Mouse (Mus musculus) heart, adult 9 months (tissue): ENCODE measurements around the gene Lamp1.
A peak's percentile ranks its signal among the peaks of the same experiment; 100 is the strongest.

Experiments
- DNase-seq, 2 experiments: peaks; one replicate each; pipeline ENCODE4 v3.0.0; 2022; ENCODE audit warnings: low spot score in 2 of 2

Gene Lamp1

DNA sequence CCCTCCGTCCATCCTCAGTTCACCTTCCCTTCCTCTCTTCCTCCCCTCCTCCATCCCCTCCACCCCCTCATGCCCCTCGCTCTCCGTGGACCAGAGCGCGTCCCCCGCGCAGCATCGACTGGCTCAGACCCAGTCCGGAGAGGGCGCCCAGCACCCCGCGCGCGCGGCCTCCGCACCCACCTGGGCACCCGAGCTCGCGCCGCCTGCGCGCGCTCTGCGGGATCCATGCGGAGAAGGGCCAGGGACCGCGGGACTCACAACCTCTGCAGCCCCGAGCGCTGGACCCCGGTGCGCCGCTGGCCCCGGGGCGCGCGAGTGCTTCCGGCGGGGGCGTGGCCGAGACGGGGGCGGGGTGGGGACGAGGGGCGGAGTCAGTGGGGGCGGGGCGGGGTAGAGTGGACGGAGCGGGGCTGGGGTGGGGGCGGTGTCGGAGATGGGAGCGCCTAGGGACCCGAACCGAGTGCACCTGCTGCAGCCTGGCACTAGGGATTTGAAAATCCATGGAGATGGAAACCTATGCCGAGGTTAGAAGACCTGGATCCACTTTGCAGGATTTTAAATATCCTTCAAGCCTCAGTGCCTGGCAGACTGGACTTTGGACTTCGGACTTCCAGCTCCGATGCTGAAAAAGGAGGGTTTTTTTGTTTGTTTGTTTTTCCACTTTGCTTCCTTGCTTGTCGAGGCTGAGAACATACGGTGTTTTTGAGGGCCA, 41.5 kb downstream of the Lamp1 start, which contains the start of gene Grtp1:
Gene Grtp1 (minus strand): TSS at position 320 of the 712 bp plus-strand sequence.
- DNase-seq = no peak

DNA sequence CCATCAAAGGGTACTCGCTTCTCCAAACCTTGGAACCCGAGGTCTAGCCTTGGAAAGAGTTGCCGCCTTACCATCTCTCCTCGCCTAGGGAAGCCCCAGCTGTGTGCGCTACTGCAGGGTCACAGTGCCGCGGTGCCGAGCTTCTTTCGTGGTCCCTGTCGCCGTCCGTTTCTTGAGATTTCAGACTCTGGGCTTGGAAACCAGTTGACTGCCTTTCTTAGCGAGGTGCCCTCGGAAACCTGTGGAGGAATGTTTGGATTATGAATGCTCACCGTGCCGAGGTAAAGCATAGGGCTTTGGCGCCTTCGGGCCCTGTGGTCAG, 42.0 kb downstream of the Lamp1 start:
- DNase-seq = no peak

DNA sequence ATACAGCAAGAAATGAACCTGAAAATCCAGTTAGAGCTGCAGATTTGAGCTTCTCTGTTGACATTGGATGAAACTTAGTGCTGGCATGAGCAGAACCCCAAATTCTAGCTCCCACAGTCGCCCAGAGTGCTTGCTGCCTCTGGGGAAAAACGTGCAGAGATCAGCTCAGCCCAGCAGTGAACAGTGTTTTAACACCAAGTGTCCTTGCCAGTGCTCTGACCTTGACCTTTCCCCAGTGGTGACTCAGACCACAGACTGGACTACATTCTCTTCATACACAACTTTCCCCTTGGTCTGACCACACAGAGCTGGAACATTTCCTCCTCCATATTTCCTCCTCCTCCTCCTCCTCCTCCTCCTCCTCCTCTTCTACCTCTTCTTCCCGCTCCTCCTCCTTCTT, 43.1 kb downstream of the Lamp1 start:
- DNase-seq = no peak

DNA sequence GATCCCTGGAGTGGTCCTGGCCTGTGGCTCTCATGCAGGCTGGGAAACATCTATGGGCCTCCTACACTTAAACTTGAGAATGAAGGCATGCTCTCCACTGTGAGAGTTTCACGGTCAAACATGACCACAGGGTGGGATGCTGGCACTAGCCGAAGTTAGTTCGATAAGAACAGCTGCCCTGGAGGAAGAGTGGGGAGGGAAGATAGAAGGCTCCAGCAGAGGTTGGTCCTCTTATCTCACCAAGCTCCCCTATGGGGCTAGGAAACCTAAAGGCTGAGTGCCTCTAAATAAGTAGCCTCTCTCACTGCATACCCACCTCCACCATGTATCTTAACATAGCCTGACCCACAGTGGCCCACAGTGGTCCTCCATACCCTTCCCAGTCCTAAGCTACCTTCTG, 43.8 kb downstream of the Lamp1 start:
- DNase-seq = no peak

DNA sequence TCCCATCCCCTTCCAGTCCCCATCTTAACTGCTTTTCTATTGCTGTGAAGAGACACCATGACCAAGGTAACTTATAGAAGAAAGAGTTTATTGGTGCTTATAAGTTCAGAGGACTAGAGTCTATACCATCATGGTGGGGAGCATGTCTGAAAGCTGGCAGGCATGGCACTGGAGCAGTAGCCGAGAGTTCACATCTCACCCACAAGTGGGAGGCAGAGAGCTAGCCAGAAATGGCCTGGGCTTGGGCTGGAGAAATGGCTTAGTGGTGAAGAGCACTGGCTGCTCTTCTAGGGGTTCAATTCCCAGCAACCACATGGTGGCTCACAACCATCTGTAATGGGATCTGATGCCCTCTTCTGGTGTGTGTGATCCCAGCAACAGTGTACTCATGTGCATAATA, 44.5 kb downstream of the Lamp1 start:
- DNase-seq = no peak

- no peak for DNase-seq
Observed at GRCm38 (mm10) chr8:13204371-13205140, 45.6 kb downstream of the Lamp1 start.

GRCm38 (mm10) chr8:13205311-13205710, 46.4 kb downstream of the Lamp1 start:
- no peak for DNase-seq

DNA sequence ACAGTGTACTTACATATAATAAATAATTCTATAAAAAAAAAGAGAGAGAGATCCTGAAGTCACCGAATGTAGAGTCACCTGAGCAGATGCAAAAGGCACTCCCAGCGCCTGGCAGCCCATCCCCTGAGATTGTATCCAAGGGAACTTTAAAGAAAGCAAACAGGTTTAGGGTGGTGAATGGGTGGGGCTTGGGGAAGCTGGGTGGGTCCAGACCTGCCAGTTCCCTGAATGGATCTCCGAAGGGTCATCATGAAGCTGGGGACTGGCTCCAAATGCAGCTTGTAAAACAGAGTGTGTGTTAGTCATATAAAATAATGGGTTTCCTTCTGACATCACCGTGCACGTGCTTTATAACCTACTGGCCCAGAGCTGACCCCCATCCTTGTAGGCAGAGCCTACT, 47.3 kb downstream of the Lamp1 start:
- no peak for DNase-seq

- DNase-seq = peak; percentile 49 to 67
Observed at GRCm38 (mm10) chr8:13208627-13209355, 49.8 kb downstream of the Lamp1 start.

DNA sequence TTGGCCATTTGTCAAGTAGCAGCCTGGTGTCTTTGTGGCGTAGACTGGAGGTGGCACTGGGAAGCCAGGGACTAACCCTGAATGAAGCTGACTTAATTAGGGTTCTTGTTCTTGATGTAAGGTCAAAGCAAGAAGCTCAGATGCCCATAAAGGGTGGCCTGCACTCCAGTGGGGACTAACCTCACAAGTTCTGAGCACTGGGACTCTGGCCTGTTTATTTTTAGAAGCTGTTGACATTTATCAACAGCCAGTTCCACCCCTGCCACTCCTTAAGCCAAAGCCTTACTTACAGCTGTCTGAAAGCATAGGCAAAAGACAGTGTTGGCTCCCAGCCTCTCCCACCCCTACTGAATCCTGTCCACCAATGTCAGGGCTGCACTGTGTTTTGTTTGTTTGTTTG, 50.8 kb downstream of the Lamp1 start:
- peak; percentile 66 to 69 for DNase-seq

GRCm38 (mm10) chr8:13213479-13214268, 54.7 kb downstream of the Lamp1 start:
- DNase-seq = peak; percentile 79 to 87

GRCm38 (mm10) chr8:13216386-13216785, 57.4 kb downstream of the Lamp1 start:
- DNase-seq = no peak

DNA sequence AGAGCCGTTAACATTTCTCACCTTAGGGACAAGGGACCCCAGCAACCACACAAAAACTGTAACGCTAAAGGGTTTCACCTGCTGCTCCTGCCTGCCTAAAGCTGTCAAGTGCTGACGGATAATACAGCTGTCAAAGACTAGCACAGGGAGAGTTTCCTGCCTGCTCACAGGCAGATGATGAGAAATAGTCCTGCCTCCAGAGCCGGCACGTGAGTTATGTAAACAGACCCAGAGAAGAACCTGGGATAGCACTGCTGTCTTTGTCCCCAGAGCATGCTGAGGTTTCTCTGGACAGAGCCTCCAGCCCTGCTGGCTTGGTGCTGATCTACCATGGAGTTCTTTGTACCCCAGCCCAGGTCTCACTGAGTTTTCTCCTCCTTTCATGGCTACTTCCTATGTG, 58.1 kb downstream of the Lamp1 start:
- DNase-seq = no peak

DNA sequence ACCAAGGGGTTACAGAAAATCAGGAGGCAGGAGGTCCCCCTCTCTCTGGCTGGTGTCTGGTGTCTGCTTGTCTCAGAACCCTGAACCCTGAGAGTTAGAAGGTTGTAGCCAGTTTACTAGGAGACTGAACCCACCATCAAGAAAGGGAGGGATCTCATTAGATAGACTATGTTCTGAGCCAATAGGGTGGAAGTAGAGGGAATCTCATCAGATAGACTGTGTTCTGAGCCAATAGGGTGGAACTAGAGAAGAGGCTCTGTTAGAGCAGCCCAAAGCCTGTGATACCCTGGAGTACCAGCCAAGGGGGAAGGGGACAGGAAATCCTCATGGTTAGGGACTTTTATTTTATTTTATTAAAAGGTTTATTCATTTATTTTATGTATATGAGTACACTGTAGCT, 59.0 kb downstream of the Lamp1 start:
- no peak for DNase-seq

DNA sequence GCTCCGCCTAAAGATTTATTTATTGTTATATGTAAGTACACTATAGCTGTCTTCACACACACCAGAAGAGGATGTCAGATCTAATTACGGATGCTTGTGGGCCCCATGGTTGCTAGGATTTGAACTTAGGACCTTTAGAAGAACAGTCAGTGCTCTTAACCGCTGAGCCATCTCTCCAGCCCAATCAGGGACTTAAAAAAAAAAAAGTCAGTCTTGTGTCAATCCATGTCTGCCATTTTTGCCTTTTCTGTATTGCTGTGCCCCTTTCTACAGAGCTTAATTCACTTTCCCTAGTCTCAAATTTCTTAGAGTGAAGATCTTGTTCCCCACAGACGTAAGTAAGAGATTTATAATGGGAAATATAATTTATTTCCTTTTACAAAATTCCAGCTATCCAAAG, 59.5 kb downstream of the Lamp1 start:
- DNase-seq = no peak

GRCm38 (mm10) chr8:13224426-13224825, 65.5 kb downstream of the Lamp1 start:
- no peak for DNase-seq
